Mouse (Mus musculus) cerebellum, adult (tissue): ENCODE results near the gene Cblc.

Experiments used
- ATAC-seq: cut with Nextera tagmentation; 2 replicates; pipeline ENCODE4 v1.9.2; 2017; ENCODE audit warnings: mild to moderate bottlenecking, moderate library complexity, mixed read lengths; ENCODE audit not compliant: insufficient number of reproducible peaks, low FRiP score, low TSS enrichment

Cblc gene

DNA sequence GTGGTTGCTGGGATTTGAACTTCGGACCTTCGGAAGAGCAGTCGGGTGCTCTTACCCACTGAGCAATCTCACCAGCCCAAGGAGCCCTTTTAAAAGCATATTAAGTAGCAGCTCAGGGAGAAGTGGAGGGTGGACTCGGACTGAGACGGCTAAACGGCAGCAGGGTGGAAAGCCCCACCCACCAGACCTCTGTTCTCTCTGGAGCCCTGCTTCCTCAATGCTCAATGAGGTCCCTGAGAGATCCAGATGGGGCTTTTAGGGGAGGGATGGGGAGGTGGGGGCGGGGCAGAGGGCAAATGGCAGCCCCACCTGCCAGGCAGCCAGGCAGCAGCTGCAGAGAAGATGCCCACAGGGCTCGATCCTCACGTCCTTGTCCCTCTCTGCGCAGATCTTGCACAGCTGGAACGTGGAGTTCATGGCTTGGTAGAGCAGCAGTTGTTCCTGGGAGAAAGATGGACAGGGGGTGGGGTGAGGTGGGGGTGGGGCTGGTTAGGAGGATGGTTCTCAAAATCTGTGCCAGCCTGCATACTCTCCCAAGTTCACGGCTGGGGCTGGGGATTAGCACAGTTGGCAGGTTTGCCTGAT lies 10.6 kb downstream of the Cblc start:
- no peak for ATAC-seq

DNA sequence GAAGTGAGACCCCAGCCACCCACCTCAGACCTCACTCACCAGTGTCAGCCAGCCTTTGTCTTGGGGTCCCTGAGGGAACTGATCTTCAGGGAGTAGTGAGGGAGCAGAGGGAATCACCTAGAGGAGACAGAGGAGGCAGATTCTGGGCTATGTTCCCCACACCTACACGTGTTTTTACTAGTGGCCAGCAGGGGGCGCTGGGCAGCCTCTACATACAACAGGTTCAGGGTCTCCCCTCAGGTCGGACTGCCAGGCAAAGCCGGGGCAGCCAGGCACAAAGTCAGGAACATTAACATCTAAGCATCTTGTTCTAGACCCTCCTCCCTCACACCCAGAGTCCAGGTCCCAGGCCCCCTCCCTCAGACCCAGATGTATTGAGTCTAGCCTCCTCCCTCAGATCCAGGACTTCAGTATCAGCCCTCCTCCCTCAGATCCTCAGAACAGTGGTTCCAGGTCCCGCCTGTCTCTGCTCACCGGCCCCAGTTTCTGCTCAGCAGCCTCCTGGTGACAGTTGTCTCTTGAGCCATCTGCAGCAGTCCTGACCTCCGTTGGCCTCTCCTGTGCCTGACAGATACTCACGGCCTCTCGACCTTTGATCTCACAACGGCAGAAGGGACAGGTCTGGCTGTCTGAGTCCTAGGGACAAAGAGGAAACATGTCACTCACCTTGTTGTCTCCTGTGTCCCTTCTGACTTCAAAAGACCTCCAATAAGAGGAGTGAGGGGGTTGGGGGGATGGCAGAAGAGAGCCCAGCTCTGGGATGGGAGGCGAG lies 11.7 kb downstream of the Cblc start:
- no peak for ATAC-seq

DNA sequence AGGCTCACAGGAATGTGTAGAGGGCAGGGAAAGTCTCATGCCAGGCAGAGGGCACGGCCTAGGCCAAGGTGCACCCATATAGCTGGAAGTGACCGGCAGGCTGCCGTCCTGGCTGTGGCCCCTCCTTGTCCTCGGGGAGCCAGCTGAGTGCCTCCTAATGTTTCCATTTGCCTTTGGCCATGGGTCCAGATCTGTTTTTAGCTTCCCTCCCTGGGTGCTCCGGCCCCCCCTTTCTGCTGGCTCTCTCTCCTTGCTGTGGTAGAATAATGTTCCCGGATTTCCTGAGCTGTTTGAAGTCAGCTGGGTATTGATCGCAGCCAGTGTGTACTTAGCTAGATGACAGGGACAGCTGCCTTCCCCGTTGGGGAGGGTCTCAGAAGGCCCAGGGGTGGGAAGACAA lies 13.0 kb downstream of the Cblc start:
- no peak for ATAC-seq

DNA sequence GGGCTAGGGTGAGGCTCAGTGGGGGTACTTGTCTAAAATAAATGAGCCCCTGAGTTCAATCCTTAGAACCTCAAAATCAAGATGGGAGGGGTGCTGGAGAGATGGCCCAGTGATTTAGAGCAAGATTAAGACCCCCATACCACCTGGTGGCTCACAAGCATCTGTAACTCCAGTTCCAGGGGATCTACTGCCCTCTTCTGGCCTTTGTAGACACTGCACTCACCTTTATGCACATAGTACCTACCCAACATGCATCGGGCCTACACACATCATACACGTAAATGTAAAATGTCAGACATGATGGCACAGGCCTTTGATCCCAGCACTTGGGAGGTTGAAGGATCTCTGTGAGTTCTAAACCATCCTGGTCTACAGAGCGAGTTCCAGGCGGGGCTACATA lies 14.0 kb downstream of the Cblc start:
- no peak for ATAC-seq

DNA sequence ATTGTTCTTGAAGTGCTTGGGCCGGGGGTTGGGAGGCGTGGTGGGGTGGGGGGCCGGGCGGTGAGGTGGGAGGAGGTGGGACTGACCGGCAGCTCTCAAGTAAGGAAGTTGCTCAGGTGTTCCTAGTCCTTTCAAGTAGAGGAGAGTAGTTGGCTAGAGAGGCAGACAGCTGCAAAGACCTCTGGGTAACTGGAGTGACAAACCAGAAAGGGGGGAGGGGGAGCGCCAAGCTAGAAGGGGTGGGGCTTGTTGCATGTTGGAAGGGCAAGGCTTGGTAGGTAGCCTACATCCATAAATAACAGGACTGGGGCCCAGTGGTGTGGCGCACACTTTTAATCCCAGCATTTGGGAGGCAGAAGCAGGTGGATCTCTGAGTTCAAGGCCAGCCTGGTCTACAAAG lies 14.9 kb downstream of the Cblc start:
- ATAC-seq, result no peak

DNA sequence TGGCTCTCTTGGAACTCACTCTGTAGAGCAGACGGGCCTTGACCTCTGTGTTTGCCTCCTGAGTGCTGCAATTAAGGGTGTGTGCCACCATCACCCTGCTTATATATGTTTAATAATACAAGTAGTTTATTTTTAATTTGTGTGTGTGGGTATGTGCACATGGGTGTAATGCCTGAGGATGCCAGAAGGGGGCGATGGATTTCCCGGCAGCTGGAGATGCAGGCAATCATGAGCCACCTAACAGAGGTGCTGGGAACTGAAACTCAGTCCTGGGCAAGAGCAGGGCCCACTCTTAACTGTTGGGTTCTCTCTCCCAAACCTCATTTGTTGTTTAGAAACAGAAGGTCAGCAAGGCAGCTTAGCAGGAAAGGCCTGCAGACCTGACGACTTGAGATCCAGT lies 16.7 kb downstream of the Cblc start:
- ATAC-seq, result no peak

DNA sequence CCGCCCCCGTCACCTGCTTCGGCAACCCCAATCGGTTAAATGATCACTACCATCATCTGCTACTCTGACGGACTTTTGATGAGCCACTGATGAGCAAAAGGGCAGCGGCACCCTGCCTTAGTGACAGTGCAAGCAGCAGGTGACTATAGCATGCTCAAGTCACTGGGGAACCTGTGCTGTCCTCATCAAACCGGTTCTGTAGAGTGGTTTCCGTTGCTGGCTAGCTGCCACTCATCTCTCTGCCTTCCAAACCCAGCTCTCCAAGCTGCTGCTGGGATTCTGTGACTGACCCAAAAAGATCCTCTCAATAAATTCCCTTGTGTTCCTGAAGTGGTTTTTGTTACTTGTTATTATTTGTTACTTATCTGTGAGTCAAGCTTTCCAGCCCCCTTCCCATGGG lies 18.0 kb downstream of the Cblc start:
- no peak for ATAC-seq

DNA sequence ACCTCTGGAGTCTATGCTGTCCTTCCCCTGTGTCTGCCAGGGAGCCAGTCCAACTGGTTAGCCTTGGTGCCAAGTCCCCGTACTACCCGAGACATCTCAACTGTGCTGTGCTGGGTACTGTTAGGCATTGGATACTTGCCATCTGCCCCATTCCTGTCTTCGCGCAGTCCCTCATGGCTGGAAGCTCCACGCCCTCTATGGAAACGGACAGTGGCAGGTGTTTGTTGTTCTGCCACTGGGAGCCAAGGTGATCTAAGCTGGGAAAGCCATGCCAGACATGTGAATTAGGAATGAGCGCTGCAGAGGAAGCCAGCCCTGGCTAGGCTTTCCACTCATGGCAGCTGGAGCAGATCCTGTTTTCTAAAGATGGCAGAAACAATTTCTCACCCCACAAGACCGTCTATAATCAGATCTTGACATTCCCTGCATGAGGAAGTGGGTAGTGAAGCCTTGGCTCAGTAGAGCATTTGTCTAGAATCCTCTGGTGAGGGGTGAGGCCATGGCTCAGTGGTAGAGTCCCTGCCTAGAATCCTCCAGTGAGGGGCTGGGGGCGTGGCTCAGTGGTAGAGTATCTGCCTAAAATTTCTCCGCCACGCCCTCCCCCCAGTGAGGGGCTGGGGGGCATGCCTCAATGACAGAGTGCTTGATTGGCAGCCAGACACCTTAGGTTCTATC lies 19.4 kb downstream of the Cblc start:
- no peak for ATAC-seq

DNA sequence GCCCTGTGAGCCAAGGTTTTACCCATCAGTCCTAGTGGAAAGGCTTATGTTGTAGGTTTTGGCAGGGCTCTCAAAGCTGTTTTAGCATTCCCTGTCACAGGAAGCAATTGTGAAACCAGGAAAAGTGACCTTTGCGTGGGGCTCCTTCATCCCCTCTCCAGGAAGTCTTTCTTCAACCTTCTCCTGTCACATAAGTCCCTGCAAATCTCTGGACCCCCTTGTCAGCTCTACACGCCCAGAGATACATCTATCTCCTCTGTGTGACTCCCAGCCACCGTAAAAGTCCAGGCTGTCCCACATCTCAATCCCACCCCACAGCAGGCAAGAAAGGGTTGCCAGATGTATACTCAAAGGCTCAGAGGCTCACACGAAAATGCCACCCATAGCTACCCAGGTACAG lies 24.9 kb downstream of the Cblc start:
- ATAC-seq, result no peak

DNA sequence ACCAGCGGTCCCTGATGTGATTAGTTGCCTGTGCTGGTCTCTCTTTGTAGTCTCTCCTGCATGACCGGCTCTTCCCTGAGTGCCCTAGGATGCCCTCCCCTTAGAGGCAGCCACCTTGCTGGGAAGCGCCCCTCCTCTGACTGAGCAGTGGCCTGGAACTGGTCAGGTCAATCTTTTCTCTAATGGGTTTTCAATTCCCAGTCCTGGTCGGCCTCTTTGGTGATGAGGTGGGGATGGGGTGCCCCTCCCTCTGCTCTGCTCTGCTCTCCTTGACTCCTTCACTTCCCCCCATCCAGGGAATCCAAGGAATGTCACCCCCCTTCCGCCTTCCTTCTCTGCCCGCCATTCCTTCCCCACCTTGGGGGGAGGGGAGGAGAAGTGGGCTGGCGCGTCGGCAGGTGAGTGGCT lies 25.6 kb downstream of the Cblc start, which contains the start of gene Bcam:
Gene Bcam (minus strand): TSS at position 33 of the 408 bp plus-strand sequence.
- ATAC-seq, result no peak

DNA sequence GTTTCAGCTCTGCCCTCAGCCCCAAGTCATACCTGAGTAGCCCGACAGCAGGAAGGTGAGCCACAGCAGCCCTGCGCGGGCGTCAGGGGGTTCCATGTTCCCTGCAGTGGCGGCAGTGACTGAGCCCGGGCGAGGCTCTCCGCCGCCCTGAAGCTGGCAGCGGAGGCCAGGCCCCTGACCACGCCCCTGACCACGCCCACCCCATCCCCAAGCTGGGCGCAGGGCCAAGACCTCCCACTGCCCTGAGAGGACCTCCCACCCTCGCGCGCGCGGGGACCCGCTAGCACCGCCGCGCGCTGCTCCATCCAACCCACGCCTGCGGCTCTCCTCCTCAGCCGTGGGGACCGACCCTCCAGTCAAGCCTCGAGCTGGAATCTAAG lies 26.2 kb downstream of the Cblc start:
- no peak for ATAC-seq

DNA sequence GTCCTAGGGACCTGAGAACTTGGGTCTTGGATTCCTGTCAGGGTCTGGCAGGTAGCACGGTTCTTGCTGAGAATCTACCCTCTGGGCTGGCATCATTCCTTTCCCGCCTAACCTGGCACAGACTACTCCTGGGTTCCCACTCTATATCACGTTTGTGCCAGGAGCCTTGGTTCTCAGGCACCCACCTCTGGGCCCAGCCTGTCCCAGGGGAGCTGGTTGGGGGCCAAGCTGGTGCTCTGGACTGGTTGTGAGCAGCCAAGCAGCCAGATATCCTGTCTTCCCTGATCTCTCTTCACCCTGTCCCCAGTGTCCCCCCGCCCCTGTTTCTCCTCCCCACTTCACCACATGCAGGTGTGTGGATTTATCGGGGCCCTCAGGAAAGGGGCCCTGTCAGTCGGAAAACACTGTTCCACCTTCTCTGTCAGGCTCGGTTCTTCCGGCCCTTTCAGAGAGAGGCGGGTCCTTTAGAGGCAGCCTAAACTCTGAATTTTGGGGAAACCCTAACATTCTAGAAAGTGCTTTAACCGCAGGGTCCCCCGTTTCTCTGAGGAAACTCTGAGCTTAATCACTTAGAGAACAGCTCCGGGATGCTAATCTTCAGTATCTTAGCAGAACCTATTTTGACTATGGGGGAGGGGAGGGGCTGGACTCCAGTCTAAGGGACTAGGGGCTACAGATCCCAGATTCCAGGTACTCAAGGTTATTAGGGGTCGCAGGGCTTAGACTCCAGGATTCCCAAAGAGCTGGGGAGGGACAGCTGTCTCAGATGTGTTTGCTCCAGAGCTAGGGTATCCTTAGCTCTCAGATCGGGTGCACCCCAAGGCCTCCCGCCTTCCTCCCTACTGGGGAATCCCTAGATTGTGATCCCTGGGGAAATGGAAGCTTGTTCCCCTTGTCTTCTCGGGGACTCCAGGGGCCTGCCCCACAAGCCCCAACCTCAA lies 26.9 kb downstream of the Cblc start:
- ATAC-seq, result no peak

DNA sequence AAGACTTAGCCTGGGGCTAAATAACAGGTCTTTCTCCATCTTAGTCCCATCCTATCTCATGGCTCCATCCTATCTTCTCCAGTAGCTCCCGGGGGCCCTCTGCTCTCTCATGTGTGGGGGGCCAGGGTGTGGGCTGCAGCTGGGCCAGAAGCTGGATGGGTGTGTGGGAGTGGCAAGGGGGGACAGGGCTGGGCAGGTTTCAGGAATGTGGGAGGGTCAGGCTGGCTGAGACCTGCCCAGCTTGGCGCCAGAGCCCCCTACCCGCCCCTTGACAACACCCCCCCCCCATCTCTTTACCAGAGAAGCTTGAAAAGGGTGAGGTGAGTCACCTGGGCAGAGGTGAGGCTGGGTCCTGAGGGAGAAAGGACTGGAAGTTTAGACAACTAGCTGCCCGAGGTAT lies 27.6 kb downstream of the Cblc start:
- no peak for ATAC-seq

DNA sequence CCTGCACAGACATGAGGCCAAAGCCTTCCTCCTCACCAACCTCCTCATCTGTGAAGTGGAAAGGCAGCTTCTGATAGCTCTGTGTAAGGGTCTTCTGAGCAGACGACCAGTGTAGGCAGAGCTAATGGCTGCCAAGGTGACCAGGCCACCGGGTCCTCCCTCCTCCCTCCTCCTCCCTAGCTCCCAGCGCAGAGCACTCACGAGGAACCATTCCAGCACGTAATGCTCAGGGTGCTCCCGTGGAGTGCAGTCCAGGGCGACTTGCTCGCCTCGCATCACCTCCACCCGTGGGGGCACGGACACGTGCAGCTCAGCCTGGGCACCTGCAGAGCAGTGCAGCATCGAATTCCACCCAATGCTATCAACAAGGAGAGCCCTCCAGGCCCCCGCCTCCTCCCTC lies 28.4 kb downstream of the Cblc start:
- no peak for ATAC-seq

DNA sequence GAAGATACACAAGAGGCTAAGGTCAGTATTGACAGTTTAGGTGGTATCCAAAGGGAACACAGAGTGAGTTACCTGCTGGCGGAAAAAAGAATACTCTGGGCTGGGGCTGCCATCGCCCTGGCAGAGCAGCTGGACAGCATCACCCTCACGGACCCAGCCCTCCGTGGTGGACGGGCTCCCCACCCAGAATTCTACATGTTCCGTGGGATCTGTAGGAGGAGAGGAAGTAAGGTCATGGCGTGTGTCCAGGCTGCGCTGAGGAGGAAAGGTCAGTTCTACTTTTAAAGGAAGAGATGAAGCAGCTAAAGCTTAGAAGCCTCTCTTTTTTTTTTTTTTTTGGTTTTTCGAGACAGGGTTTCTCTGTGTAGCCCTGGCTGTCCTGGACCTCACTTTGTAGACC lies 32.0 kb downstream of the Cblc start:
- no peak for ATAC-seq

DNA sequence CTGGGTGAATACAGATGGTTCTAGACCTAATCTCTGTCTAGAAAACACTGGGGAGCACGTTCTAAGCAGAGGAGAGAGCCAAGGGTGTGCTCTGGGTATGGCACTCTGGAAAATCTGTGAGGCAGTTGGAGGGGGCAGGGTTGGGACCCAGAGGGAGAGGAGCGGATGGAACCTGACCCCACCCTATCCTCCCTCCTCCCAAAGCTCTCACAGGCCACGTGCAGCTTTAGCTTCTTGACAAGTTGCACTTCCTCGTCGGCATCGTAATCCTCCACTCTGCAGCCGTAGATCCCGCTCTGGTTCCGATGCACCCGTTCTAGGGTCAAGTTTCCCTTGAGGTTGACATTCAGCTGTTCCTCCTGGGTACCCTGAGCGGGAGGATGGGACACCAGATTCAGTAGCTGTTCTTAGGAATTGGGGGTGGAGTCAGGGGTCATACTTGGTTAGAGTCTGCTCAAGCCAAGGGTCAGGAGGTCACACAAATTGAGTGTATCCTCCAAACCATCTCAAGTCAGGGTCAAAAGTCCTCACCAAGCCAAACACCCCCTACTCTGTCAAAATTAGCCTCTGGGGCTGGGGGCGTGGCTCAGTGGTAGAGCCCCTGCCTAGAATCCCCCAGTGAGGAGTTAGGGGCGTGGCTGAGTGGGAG lies 32.7 kb downstream of the Cblc start:
- no peak for ATAC-seq

DNA sequence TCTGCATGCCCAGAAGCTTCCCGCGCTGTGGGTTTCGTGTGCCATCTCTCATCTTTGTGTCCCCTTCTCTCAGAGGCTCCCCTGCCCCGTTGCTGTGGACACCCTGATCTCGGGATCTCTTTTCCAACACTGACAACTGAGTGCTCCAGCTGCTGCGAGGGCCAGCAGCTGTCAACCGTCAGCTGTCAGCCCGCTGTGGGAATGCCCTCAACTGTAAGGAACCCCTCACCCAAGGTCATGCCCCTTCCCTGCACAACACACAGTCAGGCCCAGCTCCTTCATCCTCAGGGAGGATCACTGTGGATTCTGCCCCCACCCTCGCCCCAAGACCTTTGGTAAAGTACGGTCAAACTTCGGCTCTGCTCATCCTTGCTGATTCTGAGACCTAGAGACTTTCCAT lies 34.3 kb downstream of the Cblc start:
- no peak for ATAC-seq

DNA sequence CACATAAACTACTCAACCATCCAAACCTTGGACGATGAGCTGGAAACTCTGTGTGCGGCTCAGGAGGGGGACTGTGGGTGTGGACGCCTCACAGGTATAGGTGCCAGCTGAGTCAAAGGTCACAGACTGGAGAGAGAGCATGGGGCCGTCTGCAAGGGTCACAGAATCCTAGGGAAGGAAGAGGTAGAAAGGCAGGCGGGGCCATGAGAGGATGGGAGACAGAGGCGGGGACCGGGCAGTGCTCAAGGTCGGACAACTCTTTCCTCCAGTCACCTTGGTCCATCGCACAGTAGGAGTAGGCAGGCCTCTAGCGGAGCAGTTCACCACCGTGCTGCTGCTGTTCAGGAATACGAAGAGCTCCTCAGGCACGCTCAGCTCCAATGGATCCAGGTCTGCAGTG lies 36.6 kb downstream of the Cblc start:
- ATAC-seq, result no peak

DNA sequence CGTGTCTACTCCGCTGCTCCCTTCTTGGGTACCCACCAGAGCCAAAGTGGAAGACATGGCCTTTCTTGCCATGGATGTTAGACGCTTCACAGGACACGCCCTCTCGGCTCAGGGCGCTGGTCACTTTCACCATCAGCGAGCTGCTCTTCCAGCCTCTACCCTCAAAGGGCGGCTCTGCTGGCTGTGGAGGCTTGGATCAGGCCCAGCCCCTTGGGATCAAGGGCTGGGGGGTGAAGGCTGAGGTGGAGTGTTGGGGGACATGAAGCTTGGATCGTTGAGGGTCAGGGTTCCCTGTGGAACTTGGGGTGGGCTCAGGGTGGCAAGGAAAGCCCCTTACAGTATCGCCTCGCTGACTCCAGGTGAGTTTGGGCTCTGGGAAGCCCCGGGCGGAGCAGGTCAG lies 38.0 kb downstream of the Cblc start:
- no peak for ATAC-seq
